Mouse (Mus musculus) T-cell, adult 66 days (primary cell): ENCODE data around the gene Clec16a. TPM values are rescaled to one million over a fixed set of nuclear protein-coding genes. Genes with fewer than 3 reads are reported as not detected.

ENCODE experiments used
- total RNA-seq, 2 experiments: library from RNA; stranded (reverse); gene quantifications; 3 replicates in 1 of 2; 4 replicates in 1 of 2; pipeline ENCODE4 v1.2.4; 2023

The Clec16a gene
- total RNA-seq = 10 to 100 TPM; 32.4 to 39.9 TPM

GRCm38 (mm10) chr16:10544995-10545622 is at the start of gene Clec16a:
Clec16a (plus strand) TSS chr16:10545339.

GRCm38 (mm10) chr16:10542698-10543365 is 2.3 kb upstream of the Clec16a start, which contains the start of gene Dexi:
Dexi (minus strand) TSS chr16:10543054.

GRCm38 (mm10) chr16:10785371-10786231 is 240.5 kb downstream of the Clec16a start, which contains the start of gene Socs1:
Socs1 (minus strand) TSS chr16:10785536.

DNA sequence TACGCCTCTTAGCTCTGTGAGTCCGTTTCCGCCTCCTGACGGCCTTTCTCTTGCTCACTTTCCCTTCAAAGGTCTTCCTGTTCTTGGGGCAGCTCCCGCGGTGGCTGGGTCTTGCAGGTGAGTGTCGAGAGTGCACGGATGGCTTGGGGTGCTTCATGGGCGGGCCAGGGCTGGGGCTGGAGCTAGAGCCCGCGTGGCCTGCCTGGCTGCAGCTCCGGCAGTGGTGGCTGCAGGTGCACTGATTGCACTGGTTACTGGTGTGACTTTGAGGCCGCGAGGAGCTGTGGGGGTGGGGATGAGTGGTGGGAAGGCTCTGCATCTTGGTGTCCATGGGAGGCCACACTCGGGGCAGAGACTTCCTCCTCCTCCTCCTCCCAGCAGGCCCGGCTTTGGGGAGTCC is 243.1 kb downstream of the Clec16a start, which contains the start of gene Tnp2:
Gene Tnp2 (minus strand): TSS at position 390 of the 400 bp plus-strand sequence.

DNA sequence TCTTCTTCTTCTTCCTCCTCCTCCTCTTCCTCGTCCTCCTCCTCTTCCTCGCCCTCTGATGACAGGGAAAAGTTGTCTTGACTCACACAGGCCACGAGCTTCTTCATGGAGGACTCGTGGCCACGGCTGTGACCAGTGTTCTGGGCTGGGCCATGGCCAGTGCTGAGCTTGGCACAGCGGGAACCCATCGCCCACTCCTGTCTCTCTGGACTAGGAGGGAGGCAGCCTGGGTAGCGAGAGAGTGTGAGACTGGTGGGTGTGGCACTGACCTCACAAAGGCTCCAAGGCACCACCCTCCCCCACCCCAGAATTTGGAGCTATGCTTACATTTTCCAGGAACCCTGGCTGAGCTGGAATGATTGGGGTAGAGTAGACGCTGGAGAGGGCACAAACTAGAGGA is 245.6 kb downstream of the Clec16a start, which contains the start of gene Prm3:
Gene Prm3 (minus strand): TSS at position 213 of the 400 bp plus-strand sequence.

Other genes with a start within 250 kb of the Clec16a start
- gene Emp2, start 231.4 kb upstream of the Clec16a start, total RNA-seq = not detected
- not detected for gene Tekt5, start 149.8 kb upstream of the Clec16a start, total RNA-seq
- 10 to 100 TPM; 47.0 to 47.5 TPM for gene Nubp1, start 133.4 kb upstream of the Clec16a start, total RNA-seq
- gene Tvp23a, start 98.0 kb upstream of the Clec16a start, total RNA-seq = not detected
- 1 to 10 TPM; 1.0 to 2.2 TPM for gene Ciita, start 65.3 kb upstream of the Clec16a start, total RNA-seq
- gene Dexi, start 2.3 kb upstream of the Clec16a start, total RNA-seq = 10 to 100 TPM; 20.7 to 23.0 TPM
- 10 to 100 TPM; 21.3 to 23.7 TPM for gene Socs1, start 240.2 kb downstream of the Clec16a start, total RNA-seq
- gene Tnp2, start 243.3 kb downstream of the Clec16a start, total RNA-seq = not detected
- gene Prm3, start 245.6 kb downstream of the Clec16a start, total RNA-seq = not detected